Mouse (Mus musculus) cerebellum, adult 2 months (tissue): ENCODE measurements around the gene Ugt1a7c. TPM values are rescaled to one million over a fixed set of nuclear protein-coding genes. Genes with fewer than 3 reads are reported as not detected.
"Not testable (repeated sequence)": the region's sequence is repeated elsewhere in the genome, so short reads cannot be mapped to it uniquely, and the experiment has no call there.

Experiments
- DNase-seq, 2 experiments: peaks; one replicate each; pipeline ENCODE4 v3.0.0; 2021
- H3K27ac ChIP-seq: fragments of 200-500 bp; 2 replicates; pipeline ENCODE4 v1.5.1; 2012; ENCODE audit warnings: low read length, control low read depth, inconsistent platforms; ENCODE audit not compliant: insufficient read depth
- H3K27me3 ChIP-seq: fragments of 200-500 bp; 2 replicates; pipeline ENCODE4 v1.6.1; 2012; ENCODE audit warnings: inconsistent platforms, mild to moderate bottlenecking, low read length, moderate library complexity; ENCODE audit not compliant: control insufficient read depth, insufficient read depth
- H3K4me1 ChIP-seq: fragments of 200-500 bp; 2 replicates; pipeline ENCODE4 v1.6.1; 2011; ENCODE audit warnings: low read length; ENCODE audit not compliant: control insufficient read depth, insufficient read depth
- H3K4me3 ChIP-seq: fragments of 200-500 bp; replicated peaks from 2 replicates; pipeline ENCODE3; 2011; ENCODE audit warnings: mild to moderate bottlenecking, low read depth, low read length, control low read depth; ENCODE audit not compliant: insufficient read depth
- CTCF ChIP-seq: fragments of 200-500 bp; IDR thresholded peaks from 2 replicates; pipeline ENCODE4 v1.5.1; 2011; ENCODE audit warnings: low read depth, mild to moderate bottlenecking, control low read depth, low read length, moderate library complexity, borderline replicate concordance; ENCODE audit not compliant: insufficient read depth
- POLR2A ChIP-seq: fragments of 200-500 bp; IDR thresholded peaks from 2 replicates; pipeline ENCODE4 v1.6.1; 2011; ENCODE audit warnings: low read length, control low read depth, borderline replicate concordance; ENCODE audit not compliant: insufficient read depth
- WGBS: fragments of 180-500 bp; shearing (Covaris S2); methylation state at CpG from one replicate; pipeline ENCODE4 v1.1.7; 2018; 5-methylcytosine and 5-hydroxymethylcytosine counted together
- polyA plus RNA-seq: library from polyadenylated mRNA; depleted of rRNA; stranded (reverse); fragments of >200 nt; gene quantifications from 2 replicates; pipeline ENCODE4 v1.2.3, GENCODE M21; 2012; rRNA removed

The Ugt1a7c gene
- 0.44 and 0.46 TPM in 2 replicates for polyA plus RNA-seq

- H3K27ac ChIP-seq = no peak within 1 kb of the TSS
- no peak for DNase-seq
- no peak for TF ChIP-seq CTCF
- TF ChIP-seq POLR2A = no peak
- H3K4me1 ChIP-seq = no peaks in the 10 kb centered on the region
- no peak within 1 kb of the TSS for H3K4me3 ChIP-seq
- H3K27me3 ChIP-seq = no peaks in the 10 kb centered on the region
- 66% methylated on average over 10 of the region's 10 CpGs for WGBS
Observed at GRCm38 (mm10) chr1:88094941-88095492, at the start of gene Ugt1a7c. Gene Ugt1a7c (plus strand): TSS chr1:88095062.

- not testable (repeated sequence) for H3K27ac ChIP-seq
Observed at GRCm38 (mm10) chr1:88047408-88047807, 47.5 kb upstream of the Ugt1a7c start.

GRCm38 (mm10) chr1:88055088-88055487 is 39.8 kb upstream of the Ugt1a7c start, which contains the start of gene Ugt1a10:
Gene Ugt1a10 (plus strand): TSS chr1:88055388.
- Histone ChIP-seq H3K27ac (no peak within 1 kb of the TSS), H3K4me1 (no peaks in the 10 kb centered on the region), H3K4me3 (no peak within 1 kb of the TSS), H3K27me3 (no peaks in the 10 kb centered on the region)
- WGBS = 91% methylated on average over 1 of the region's 1 CpGs
- no peak for DNase-seq
- TF ChIP-seq CTCF (no peak), POLR2A (no peak)

More at GRCm38 (mm10) chr1:88047408-88047807, 47.5 kb upstream of the Ugt1a7c start:
- H3K27me3 ChIP-seq, H3K4me1 ChIP-seq, H3K4me3 ChIP-seq, DNase-seq: not testable (repeated sequence)
- WGBS = 96% methylated on average over 2 of the region's 2 CpGs

GRCm38 (mm10) chr1:88066472-88067102 is 28.3 kb upstream of the Ugt1a7c start:
- 24% methylated on average over 1 of the region's 2 CpGs for WGBS
- H3K4me1 ChIP-seq, H3K27me3 ChIP-seq: not testable (repeated sequence)

GRCm38 (mm10) chr1:88070495-88070894 is 24.4 kb upstream of the Ugt1a7c start, which contains the start of gene Ugt1a9:
Gene Ugt1a9 (plus strand): TSS chr1:88070800.
- no peaks in the 10 kb centered on the region for H3K4me1 ChIP-seq
- TF ChIP-seq POLR2A (no peak), CTCF (no peak)
- H3K27ac ChIP-seq = no peak within 1 kb of the TSS
- no peaks in the 10 kb centered on the region; the same call in 1 of the 2 replicates for H3K27me3 ChIP-seq
- H3K4me3 ChIP-seq = no peak within 1 kb of the TSS
- 86% methylated on average over 2 of the region's 2 CpGs for WGBS
- DNase-seq = no peak

More at GRCm38 (mm10) chr1:88066472-88067102, 28.3 kb upstream of the Ugt1a7c start:
- H3K4me3 ChIP-seq, DNase-seq, H3K27ac ChIP-seq: not testable (repeated sequence)

GRCm38 (mm10) chr1:88070902-88071301 is 24.0 kb upstream of the Ugt1a7c start:
- TF ChIP-seq POLR2A (no peak), CTCF (no peak)
- no peak for DNase-seq
- H3K27me3 ChIP-seq = no peaks in the 10 kb centered on the region; the same call in 1 of the 2 replicates
- no peak overlapping the region for H3K27ac ChIP-seq
- no peak overlapping the region for H3K4me3 ChIP-seq
- 86% methylated on average over 4 of the region's 4 CpGs for WGBS
- H3K4me1 ChIP-seq = no peaks in the 10 kb centered on the region

GRCm38 (mm10) chr1:88074471-88074870 is 20.4 kb upstream of the Ugt1a7c start:
- Histone ChIP-seq H3K27me3 (no peaks in the 10 kb centered on the region), H3K4me1 (no peaks in the 10 kb centered on the region), H3K4me3 (no peak overlapping the region), H3K27ac (no peak overlapping the region)
- 84% methylated on average over 2 of the region's 2 CpGs for WGBS
- no peak for DNase-seq
- no peak for TF ChIP-seq CTCF
- TF ChIP-seq POLR2A = no peak

- H3K4me1 ChIP-seq = no peaks in the 10 kb centered on the region
- no peak overlapping the region for H3K27ac ChIP-seq
Observed at GRCm38 (mm10) chr1:88077128-88077527, 17.7 kb upstream of the Ugt1a7c start.

More at GRCm38 (mm10) chr1:88077128-88077527, 17.7 kb upstream of the Ugt1a7c start:
- Histone ChIP-seq H3K4me3 (no peak overlapping the region), H3K27me3 (no peaks in the 10 kb centered on the region)
- TF ChIP-seq POLR2A = no peak
- TF ChIP-seq CTCF = no peak
- no peak for DNase-seq
- WGBS = 85% methylated on average over 1 of the region's 1 CpGs
